Mouse (Mus musculus): ENCODE data around the gene Ranbp9. TPM values are rescaled to one million over a fixed set of nuclear protein-coding genes. Genes with fewer than 3 reads are reported as not detected.

Ranbp9 gene
- 91.1 and 106 TPM in 2 replicates for polyA plus RNA-seq (2012)

DNA sequence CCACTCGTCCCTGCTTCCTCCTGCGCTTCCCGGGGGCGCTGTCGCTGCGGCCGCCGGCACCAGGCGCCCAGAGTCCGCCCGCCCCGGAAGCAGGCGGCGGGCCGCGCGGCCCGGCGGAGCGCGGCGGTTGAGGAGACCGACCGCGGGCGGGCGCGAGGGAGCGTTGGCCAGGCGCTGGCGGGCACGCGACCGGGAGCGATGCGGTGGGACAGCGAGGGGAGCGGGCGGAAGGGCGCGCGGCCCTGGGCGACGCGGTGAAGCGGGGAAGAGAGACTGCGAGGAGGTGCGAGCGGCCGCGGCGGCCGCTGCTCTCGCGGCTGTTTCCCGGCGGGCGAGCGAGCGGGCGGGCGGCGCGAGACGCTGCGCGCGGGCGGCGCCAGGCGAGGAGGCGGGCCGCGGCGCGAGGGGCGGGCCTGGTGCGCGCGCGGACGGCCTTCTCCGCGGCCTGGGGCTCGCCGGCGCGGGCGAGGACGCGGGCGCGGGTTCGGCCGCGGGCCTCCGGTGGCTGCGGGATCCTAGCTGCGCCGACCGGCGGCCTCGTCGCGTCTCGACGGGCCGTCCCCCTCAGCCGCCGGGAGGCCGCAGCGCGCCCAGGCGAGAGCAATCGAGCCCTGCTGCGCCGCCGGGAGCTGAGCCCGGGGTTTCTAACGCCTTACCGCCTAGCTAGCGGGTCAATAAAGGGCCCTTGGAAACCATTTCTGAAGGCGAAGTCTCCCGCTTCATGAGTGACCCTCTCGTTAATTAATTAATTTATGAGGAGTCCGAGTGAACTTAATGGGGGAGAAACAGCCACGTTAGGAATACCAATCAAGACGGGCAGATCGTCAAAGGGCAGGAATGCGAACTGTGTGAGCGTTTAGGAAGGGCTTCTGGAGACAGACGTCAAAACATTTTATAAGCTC, at the start of gene Ranbp9:
Gene Ranbp9, minus strand, starts transcription at position 326 of the 902 bp plus-strand sequence.

DNA sequence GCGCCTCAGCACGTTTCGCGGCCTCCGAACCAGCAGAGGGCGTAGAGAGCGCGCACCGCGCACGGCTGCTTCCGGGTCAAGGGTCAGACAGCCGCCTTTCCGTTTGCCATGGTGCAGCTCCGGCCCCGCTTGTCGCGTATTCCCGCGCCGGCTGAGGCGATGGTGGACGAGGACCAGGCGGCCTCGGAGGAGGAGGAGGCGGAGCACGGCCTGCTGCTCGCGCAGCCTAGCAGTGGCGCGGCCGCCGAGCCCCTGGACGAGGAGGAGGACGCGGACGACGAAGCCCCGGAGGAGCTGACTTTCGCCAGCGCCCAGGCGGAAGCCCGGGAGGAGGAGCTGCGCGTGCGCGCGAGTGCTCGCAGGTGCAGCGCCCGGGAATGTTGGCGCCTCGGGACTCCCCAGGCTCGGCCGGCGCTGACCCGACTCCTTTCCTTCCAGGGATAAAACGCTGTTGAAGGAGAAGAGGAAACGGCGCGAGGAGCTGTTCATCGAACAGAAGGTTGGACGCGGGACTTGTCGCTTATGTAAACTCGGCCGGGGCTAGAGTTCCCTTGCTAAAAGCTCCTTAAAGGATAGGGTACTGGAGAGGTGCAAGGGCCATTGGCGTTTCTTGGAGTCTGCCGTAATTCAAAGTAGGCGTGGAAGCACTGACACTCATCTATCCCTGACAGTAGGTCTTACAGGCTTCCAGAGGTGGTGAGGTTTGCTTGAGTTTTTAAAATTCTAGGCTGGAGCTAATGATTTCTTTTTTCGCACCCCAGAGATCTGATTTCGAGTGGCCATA, 82.6 kb downstream of the Ranbp9 start, which contains the start of gene Nol7:
Gene Nol7, plus strand, starts transcription at position 94 of the 784 bp plus-strand sequence.

DNA sequence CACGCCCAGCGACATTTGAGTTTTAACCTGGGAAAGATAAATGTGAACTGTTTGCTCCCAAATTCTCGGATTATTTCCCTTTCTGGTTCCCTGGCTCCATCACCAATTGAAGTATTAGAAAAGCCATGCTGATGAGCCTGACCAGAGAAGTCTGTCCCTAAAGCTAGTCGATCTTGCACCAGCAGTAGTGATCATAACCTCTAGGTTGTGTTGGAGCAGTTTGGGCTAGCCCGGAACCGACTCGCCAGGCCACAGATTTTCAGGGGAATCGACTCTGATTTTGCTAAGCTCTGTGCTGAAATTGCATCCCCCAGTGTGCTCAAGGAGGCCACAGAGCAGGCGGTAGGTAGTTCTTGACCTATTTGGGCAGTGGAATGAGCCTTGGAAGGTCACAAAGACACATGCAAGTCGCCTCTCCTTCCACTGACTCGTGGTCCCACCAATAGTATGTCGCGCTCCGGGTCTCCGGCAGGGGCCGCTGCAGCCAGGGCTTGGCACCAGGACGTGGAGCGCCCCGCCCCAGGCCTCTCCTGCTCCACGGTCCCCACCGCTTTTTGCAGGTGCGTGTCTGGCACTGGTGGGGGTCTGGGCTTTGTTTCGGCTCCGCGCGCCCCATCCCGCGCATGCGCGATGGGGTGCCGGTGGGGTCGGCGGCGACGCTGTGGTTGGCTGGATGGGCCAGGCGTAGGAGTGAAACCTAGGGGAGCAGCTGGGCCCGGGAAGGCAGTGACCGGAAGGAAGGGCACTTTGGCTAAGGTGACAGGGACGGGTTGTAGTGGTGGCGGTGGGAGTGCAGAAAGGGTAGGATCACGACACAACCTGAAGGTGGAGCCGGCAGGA, 115.9 kb downstream of the Ranbp9 start, which contains the start of gene Sirt5:
Gene Sirt5, plus strand, starts transcription at position 512 of the 840 bp plus-strand sequence.

Other genes starting within 250 kb of the Ranbp9 start
- gene Gfod1, start 177.1 kb downstream of the Ranbp9 start, polyA plus RNA-seq (2012) = 8.8 and 13.1 TPM in 2 replicates
- 9.2 and 13.3 TPM in 2 replicates for gene Sirt5, start 115.8 kb downstream of the Ranbp9 start, polyA plus RNA-seq (2012)
- 143 and 215 TPM in 2 replicates for gene Nol7, start 82.9 kb downstream of the Ranbp9 start, polyA plus RNA-seq (2012)
- 8.0 and 9.5 TPM in 2 replicates for gene Mcur1, start 78.9 kb upstream of the Ranbp9 start, polyA plus RNA-seq (2012)
- gene Rnf182, start 134.4 kb upstream of the Ranbp9 start, polyA plus RNA-seq (2012) = 0.03 TPM in 1 of 2 replicates, not detected in the other